Mouse (Mus musculus) ES-Bruce4 (cell line): Measurements from ENCODE around the gene Fut4.

Experiments
- CTCF ChIP-seq: IDR thresholded peaks from one replicate; pipeline ENCODE4 v1.8.1; 2011; ENCODE audit warnings: low read depth, low read length
- EP300 ChIP-seq: IDR thresholded peaks from 2 replicates; pipeline ENCODE4 v1.6.1; 2011; ENCODE audit warnings: low read depth, low read length; ENCODE audit not compliant: insufficient read depth

DNA sequence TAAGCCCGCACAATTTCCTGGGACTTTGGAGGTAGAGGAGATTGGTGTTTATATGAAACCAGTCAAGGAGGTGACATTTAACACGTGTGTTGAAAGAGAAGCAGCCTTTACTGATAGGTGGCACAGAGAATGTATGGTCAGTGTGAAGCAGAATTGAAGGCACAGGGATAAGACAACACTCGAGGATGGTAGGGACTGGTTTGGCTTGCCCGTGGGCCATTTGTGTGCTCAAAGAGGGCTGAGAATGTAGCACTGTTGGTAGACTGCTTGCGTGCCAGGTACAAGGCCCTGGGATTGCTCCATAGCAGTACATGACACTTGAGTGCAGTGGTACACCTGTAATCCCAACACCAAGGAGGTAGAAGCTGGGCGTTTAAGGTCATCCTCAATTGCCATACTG is 35.2 kb upstream of the Fut4 start:
- TF ChIP-seq CTCF (no peak), EP300 (no peak)
